Mouse (Mus musculus): Measurements from ENCODE around the gene Mtmr11.
"Not testable (repeated sequence)": the region's sequence is repeated elsewhere in the genome, so short reads cannot be mapped to it uniquely, and the experiment has no call there.

The Mtmr11 gene

DNA sequence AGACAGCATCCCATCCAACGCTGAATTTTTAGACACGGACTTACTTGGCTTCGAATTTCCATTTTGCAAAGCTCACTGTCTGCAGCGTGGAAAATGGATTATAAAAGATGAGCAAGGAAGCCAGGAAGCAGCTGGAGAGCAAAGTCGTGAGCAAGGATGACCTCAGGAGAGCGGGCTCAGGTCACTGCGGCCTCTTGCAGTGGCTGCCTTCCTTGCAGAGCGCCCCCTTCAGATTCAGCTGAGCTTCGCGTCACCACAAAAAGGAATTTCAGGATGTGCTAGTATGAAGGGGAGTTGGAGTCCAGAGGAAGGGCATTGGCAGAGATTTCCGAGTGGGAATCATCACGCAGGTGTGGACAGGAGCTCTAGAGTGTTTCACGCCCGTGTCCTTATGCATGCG lies 47.4 kb downstream of the Mtmr11 start:
- in situ Hi-C loops (cut with MboI, MseI) = no loop called here

DNA sequence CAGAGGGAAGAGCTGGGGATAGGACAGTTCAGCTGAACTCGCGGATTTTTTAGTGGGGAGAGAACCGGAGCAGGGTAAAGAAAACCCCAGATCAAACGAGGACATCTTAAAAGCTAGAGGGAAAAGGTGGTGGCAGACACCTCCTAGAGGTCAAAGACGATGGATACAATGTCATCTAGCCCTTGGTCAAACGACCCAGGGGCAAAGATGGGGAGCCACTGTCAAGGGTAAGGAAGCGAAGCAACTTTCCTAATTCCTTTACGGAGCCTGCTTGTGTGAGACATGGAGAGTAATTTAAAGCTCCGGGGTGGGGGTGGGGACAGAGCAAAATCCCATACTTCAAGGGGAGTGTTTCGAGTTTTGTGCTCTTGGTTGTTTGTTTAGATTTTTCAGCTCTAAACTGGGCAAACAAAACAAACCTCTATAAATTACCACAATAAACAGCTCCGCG lies 57.4 kb downstream of the Mtmr11 start:
- in situ Hi-C loops (cut with MboI, MseI) = no loop called here

GRCm38 (mm10) chr3:96219661-96220130 lies 57.9 kb downstream of the Mtmr11 start, which contains the start of the genes Bola1 and Hist2h2ab:
Gene Bola1 (minus strand): TSS chr3:96219709.
Gene Hist2h2ab (plus strand): TSS chr3:96219865.
- in situ Hi-C loops (cut with MboI, MseI) = no loop called here

DNA sequence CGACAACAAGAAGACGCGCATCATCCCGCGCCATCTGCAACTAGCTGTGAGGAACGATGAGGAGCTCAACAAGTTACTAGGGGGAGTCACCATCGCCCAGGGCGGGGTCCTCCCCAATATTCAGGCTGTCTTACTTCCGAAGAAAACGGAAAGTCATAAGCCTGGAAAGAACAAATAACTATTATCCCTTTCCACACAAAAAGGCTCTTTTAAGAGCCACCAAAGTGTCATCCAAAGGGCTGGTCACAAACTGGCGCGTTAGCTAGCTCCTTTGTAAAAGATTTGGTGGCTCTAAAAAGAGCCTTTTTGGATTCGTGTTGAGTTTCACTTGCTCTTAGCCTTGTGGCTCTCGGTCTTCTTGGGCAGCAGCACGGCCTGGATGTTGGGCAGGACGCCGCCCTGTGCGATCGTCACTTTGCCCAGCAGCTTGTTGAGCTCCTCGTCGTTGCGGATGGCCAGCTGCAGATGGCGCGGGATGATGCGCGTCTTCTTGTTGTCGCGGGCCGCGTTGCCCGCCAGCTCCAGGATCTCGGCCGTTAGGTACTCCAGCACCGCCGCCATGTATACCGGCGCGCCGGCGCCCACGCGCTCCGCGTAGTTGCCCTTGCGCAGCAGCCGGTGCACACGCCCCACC lies 58.4 kb downstream of the Mtmr11 start:
- in situ Hi-C loops (cut with MboI, MseI) = not testable (repeated sequence)

DNA sequence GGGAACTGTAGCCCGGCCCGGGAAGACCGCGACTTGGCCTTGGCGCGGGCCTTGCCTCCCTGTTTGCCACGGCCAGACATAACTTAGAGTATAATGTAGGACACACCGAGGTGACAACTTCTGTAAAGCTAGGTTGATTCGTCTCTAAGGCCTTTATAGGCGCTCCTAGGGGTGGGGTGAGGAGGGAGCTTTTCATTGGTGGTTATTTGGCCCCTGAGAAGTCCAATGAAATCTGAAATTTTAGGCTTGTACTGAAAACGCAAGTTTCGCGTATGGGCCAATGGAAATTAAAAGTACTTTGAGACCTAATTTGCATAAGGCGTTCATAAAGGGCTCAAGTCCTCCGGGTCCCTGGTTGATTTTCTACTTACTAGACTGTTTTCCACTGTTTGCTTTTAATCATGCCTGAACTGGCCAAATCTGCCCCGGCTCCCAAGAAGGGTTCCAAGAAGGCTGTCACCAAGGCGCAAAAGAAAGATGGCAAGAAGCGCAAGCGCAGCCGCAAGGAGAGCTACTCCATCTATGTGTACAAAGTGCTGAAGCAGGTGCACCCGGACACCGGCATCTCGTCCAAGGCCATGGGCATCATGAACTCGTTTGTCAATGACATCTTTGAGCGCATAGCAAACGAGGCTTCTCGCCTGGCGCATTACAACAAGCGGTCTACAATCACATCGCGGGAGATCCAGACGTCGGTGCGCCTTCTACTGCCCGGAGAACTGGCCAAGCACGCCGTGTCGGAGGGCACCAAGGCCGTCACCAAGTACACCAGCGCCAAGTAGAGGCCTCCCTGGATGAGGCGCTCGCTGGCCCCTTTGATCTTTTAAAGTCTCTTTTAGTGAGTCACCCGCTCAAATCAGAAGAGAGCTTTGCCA lies 59.2 kb downstream of the Mtmr11 start, which contains the start of the genes Hist2h2ac and Hist2h2be:
Gene Hist2h2ac, minus strand, starts transcription at position 116 of the 875 bp plus-strand sequence.
Gene Hist2h2be, plus strand, starts transcription at position 355 of the 875 bp plus-strand sequence.
- in situ Hi-C loops (cut with MboI, MseI) = no loop called here

Data from regulatory T cell (primary cell).